In genomic region chr10:23449860-23450646, GRCm38 (mm10) we compare ENCODE assay signal across 11 mouse cellular contexts.
DNase-seq lines count a peak whose midpoint lies in the region; ATAC-seq and TF ChIP-seq lines count a peak whose summit lies in the region.
"Had no signal": no experiment of that assay in that cellular context is flagged by ENCODE, and none has a peak within 500 bp of the region (broad histone marks: within the 10 kb centered on the region; RNA-seq: fewer than 3 reads in every experiment).

No protein-coding gene starts in this region.

- DNase-seq in adrenal gland, postnatal 14 days, result peak; percentile 6
- no peak for DNase-seq in adrenal gland, adult 8-10 months
- peak; percentile 17 for DNase-seq in embryo, embryonic 9.5 days (ENCODE audit: extremely low spot score)
- DNase-seq in gastrocnemius, postnatal 10 days, result peak; percentile 20
- DNase-seq in left cerebral cortex, adult 2 months (ENCODE audit: extremely low spot score in 1 of 2, low spot score in 2 of 2), result no peak
- DNase-seq: cerebellum, adult 11-12 months; layer of hippocampus, postnatal 36 days had no signal

- ATAC-seq in midbrain, embryonic 12.5 days (ENCODE audit: low FRiP score, low read depth), result 0 out of 2 replicates have a peak, but pooled peaks have one; percentile 2
- no peak for ATAC-seq in frontal cortex, adult (ENCODE audit: low TSS enrichment)
- ATAC-seq in granulocyte monocyte progenitor cell, adult 5-6 weeks (replicated peaks; ENCODE audit: poor library complexity, severe bottlenecking), result no peak

- no peak for TF ChIP-seq CTCF in left cerebral cortex, adult 2 months (IDR thresholded peaks at IDR 0.05)

- H3K4me1 ChIP-seq in midbrain, embryonic 12.5 days, result peaks cover 4% of the 10 kb centered on the region; the same call in 1 of the 2 replicates
- H3K4me1 ChIP-seq: heart, embryonic 10.5 days had no signal

- 82% methylated on average over 19 of the region's 19 CpGs for WGBS in midbrain, embryonic 12.5 days

- no peak overlapping the region for H3K9ac ChIP-seq in midbrain, embryonic 12.5 days (replicated peaks)

- no peak overlapping the region for H3K4me3 ChIP-seq in midbrain, embryonic 12.5 days
- no peak overlapping the region for H3K4me3 ChIP-seq in left cerebral cortex, adult 2 months
- H3K4me3 ChIP-seq: heart, embryonic 10.5 days had no signal

- intact Hi-C loops in left cerebral cortex, adult 2 months (cut with DNase I), result no loop called here

- H3K27me3 ChIP-seq in midbrain, embryonic 12.5 days, result no peaks in the 10 kb centered on the region

- no peaks in the 10 kb centered on the region for H3K9me3 ChIP-seq in midbrain, embryonic 12.5 days
- H3K9me3 ChIP-seq: heart, embryonic 10.5 days had no signal

- H3K36me3 ChIP-seq in midbrain, embryonic 12.5 days, result no peaks in the 10 kb centered on the region
- H3K36me3 ChIP-seq: heart, embryonic 10.5 days had no signal

- H3K4me2 ChIP-seq in midbrain, embryonic 12.5 days (replicated peaks), result peak overlapping the region; percentile 32

- H3K27ac ChIP-seq in midbrain, embryonic 12.5 days (replicated peaks), result no peak overlapping the region
- H3K27ac ChIP-seq in left cerebral cortex, adult 2 months, result no peak overlapping the region
- H3K27ac ChIP-seq: heart, embryonic 10.5 days had no signal

Comparison
In these comparisons a context has a peak if more than half of its experiments do, and no peak if none do; other contexts are left out.
1. DNase-seq: peak in adrenal gland, postnatal 14 days (single experiment), embryo, embryonic 9.5 days (single experiment) and gastrocnemius, postnatal 10 days (single experiment); none in adrenal gland, adult 8-10 months (single experiment) and left cerebral cortex, adult 2 months (0 of 2).